Mouse (Mus musculus): ENCODE results near the gene Rgl1. TPM values are rescaled to one million over a fixed set of nuclear protein-coding genes. Genes with fewer than 3 reads are reported as not detected.

The Rgl1 gene
- total and polyA plus RNA-seq, 2 experiments from 2014 or later: 22.5 to 27.8 TPM

DNA sequence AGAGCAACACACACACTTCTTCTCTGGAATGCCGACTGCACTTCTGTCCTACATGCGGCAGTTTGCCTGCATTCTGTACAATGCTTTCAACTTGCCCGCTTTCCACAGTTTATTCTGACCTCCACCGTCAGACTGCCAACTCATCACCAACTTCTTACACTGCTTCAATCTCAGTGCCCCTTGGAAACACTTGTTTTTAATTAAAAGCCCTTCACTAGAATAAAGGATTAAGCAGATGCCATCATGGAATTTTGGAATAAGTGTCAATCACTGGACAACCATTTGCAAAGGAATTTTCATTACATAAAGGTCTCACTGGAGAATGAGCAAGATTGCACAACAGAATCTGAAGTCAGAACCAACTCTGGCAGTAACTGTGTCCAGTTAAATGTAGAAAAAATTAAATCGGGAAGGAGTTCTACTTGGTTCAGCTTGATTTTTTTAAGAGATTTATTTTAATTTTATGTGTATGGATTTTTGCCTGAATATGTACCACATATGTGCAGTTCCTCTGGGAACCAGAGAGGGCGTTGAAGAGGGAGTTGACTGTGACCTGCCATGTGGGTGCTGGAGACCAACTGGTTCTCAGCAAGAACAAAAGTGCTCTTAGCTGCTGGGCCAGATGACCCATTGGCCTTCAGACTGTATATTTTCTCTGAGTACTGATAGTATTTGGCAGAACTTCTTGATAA is 84.3 kb downstream of the Rgl1 start:
- no peaks in the 10 kb centered on the region for H3K9me3 ChIP-seq (ENCODE audit: low read length)
- no peaks in the 10 kb centered on the region for H3K27me3 ChIP-seq (ENCODE audit: insufficient read depth, low read length)
- no peak overlapping the region for H3K4me3 ChIP-seq (ENCODE audit: low read depth, low read length)
- ATAC-seq (no peak), DNase-seq (no peak)
- no peak overlapping the region for H3K9ac ChIP-seq
- 0 out of 2 replicates have a peak, but pooled peaks have one; percentile 3 for TF ChIP-seq CTCF (IDR thresholded peaks at IDR 0.05; ENCODE audit: low read depth)
- H3K27ac ChIP-seq (ENCODE audit: low read depth, low read length): no peak overlapping the region
- H3K36me3 ChIP-seq (ENCODE audit: insufficient read depth): no peaks in the 10 kb centered on the region
- H3K4me1 ChIP-seq (ENCODE audit: insufficient read depth): no peaks in the 10 kb centered on the region
- WGBS: 61% methylated on average over 6 of the region's 6 CpGs
- H3K4me2 ChIP-seq (ENCODE audit: low read depth): no peak overlapping the region

DNA sequence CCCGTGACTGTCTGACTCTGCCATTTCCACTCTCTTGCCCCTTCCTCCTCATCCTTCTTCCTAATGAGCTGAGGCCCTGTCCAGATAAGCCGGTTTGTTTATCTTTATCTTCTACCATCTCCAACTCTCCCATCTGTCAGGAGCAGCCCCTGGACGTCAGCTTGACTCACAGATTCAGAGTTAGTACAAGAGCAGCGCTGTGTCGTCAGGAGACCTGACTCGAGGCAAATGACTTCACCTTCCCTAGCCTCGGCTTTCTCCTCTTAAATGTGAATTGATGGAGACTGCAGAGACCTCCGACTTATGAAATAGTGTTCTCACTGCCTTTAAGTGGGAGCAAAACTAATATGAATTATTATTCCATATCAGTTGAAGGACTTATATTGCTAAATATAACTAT is 85.0 kb downstream of the Rgl1 start:
- no peak for TF ChIP-seq CTCF (IDR thresholded peaks at IDR 0.05; ENCODE audit: low read depth)
- no peaks in the 10 kb centered on the region for H3K9me3 ChIP-seq (ENCODE audit: low read length)
- H3K27ac ChIP-seq (ENCODE audit: low read depth, low read length): no peak overlapping the region
- DNase-seq (no peak), ATAC-seq (no peak)
- H3K9ac ChIP-seq: no peak overlapping the region
- no peaks in the 10 kb centered on the region for H3K4me1 ChIP-seq (ENCODE audit: insufficient read depth)
- H3K4me3 ChIP-seq (ENCODE audit: low read depth, low read length): no peak overlapping the region
- WGBS: 75% methylated on average over 8 of the region's 8 CpGs
- no peak overlapping the region for H3K4me2 ChIP-seq (ENCODE audit: low read depth)
- no peaks in the 10 kb centered on the region for H3K36me3 ChIP-seq (ENCODE audit: insufficient read depth)
- H3K27me3 ChIP-seq (ENCODE audit: insufficient read depth, low read length): no peaks in the 10 kb centered on the region

DNA sequence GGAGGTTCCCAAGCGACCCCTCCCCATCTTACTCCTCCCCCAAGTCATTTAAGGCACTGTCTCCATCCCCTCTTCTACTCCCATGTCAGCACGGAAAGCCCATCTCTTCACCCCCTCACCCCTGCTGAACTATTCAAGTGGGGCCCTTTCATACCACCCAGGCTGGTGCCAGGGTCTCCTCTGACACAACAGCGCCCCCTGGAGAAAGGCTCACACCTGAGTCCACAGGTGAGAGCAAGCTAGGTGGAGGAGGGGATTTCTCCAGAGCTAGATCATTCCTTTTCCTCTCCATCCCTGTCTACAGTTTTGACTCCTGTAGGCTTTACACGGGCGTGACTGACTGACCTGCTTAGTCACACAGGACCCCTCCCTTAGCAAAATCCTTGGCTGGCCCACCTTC is 87.7 kb downstream of the Rgl1 start:
- Histone ChIP-seq H3K4me1 (ENCODE audit: insufficient read depth) (no peaks in the 10 kb centered on the region), H3K4me2 (ENCODE audit: low read depth) (no peak overlapping the region), H3K36me3 (ENCODE audit: insufficient read depth) (no peaks in the 10 kb centered on the region), H3K9ac (no peak overlapping the region), H3K27me3 (ENCODE audit: insufficient read depth, low read length) (no peaks in the 10 kb centered on the region), H3K9me3 (ENCODE audit: low read length) (no peaks in the 10 kb centered on the region), H3K4me3 (ENCODE audit: low read depth, low read length) (no peak overlapping the region), H3K27ac (ENCODE audit: low read depth, low read length) (no peak overlapping the region)
- TF ChIP-seq CTCF (IDR thresholded peaks at IDR 0.05; ENCODE audit: low read depth): peak; percentile 25
- no peak for DNase-seq
- 58% methylated on average over 5 of the region's 5 CpGs for WGBS
- no peak for ATAC-seq

DNA sequence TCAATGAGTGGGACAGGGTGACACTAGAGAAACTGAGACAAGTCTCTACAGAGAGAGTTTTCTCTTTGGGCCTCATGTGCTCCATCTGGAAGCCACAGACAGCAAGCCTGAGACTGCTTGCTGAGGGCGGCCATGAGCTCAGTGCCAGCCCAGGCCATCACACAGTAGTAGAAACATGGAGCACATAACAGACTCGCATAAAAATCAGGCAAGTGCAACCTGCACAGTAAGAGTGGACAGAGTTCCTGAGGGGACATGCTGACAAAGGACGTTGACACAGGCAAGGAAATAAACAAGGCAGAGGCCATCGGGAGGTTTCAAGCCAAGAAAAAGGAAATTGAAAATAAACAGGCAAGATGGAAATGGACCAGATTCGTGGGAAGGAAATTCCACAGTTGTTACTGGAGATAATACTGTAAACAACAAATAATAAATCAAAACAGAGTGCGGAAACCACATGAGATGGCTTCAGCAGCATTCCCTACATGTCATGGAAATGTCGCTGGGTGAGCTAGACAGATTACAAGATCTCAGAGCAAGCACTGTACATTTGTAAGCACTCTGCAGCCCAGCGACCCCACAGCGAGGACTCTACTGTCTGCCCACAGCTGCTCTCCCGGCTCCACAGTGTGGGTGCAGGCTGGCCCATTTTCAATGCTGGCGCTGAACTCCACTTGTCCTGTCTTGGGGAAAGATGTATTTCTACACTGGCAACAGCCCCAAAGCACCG is 88.5 kb downstream of the Rgl1 start:
- Histone ChIP-seq H3K9ac (no peak overlapping the region), H3K4me1 (ENCODE audit: insufficient read depth) (no peaks in the 10 kb centered on the region), H3K4me3 (ENCODE audit: low read depth, low read length) (no peak overlapping the region), H3K27me3 (ENCODE audit: insufficient read depth, low read length) (no peaks in the 10 kb centered on the region), H3K9me3 (ENCODE audit: low read length) (no peaks in the 10 kb centered on the region), H3K4me2 (ENCODE audit: low read depth) (no peak overlapping the region), H3K36me3 (ENCODE audit: insufficient read depth) (no peaks in the 10 kb centered on the region), H3K27ac (ENCODE audit: low read depth, low read length) (no peak overlapping the region)
- TF ChIP-seq CTCF (IDR thresholded peaks at IDR 0.05; ENCODE audit: low read depth): no peak
- ATAC-seq: no peak
- DNase-seq: no peak
- 74% methylated on average over 12 of the region's 12 CpGs for WGBS

DNA sequence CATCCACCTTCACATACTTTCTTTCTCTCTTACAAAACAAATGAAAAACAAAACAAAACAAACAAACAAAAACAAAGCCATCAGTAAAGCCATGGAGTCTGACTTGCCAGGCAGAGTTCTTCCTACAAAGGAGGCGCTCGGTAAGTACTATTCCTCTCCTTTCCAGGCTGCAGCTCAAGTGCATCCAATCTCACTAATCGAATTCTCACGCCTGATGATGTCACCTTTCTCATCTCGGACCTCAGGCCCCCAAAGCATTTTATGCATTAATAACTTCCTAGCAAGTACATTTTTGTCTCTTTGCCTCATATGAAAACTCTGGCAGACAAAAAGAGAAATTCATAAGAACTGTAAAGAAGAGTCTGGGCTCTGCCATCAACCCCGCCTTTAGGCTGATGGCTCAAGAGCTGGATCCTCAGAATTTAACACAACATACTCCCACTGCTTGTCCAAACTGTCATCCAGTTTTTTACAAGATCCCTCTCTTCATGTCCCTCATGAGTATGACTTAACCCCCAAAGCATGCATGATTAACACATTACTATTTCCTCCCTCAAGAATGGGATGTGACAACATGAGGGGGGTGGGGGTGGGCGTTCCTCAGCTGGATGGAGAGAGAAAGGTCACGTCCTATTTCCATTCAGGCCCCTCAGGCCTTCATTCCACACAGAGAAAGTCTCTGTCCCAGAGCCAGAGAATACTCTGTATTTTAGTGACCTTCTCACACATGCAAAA is 96.5 kb downstream of the Rgl1 start:
- Histone ChIP-seq H3K9me3 (ENCODE audit: low read length) (no peaks in the 10 kb centered on the region), H3K4me3 (ENCODE audit: low read depth, low read length) (no peak overlapping the region), H3K36me3 (ENCODE audit: insufficient read depth) (no peaks in the 10 kb centered on the region), H3K4me2 (ENCODE audit: low read depth) (no peak overlapping the region), H3K9ac (no peak overlapping the region), H3K27me3 (ENCODE audit: insufficient read depth, low read length) (no peaks in the 10 kb centered on the region), H3K27ac (ENCODE audit: low read depth, low read length) (no peak overlapping the region), H3K4me1 (ENCODE audit: insufficient read depth) (no peaks in the 10 kb centered on the region)
- no peak for ATAC-seq
- DNase-seq: no peak
- WGBS: 41% methylated on average over 8 of the region's 8 CpGs
- no peak for TF ChIP-seq CTCF (IDR thresholded peaks at IDR 0.05; ENCODE audit: low read depth)

DNA sequence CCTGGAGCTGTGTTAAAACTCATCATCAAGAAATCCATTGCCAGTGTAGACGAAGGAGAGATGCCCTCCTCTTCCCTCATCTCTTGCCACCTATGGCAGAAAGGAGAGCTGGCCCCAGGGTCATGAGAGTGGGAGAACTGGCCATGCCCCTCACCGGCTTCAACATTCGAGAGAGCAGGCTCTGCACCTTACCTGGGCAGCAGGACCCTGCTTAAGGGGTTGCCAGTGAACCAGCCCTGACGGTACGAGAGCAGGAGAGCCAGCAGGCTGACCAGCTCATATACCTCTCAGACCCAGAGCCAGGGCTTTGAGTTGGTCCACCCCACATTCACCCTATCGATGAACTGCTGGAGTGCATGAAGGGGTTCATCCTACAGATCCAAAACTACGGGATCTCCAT is 105.7 kb downstream of the Rgl1 start:
- no peak for TF ChIP-seq CTCF (IDR thresholded peaks at IDR 0.05; ENCODE audit: low read depth)
- Histone ChIP-seq H3K27me3 (ENCODE audit: insufficient read depth, low read length) (no peaks in the 10 kb centered on the region), H3K9me3 (ENCODE audit: low read length) (no peaks in the 10 kb centered on the region), H3K4me2 (ENCODE audit: low read depth) (no peak overlapping the region), H3K27ac (ENCODE audit: low read depth, low read length) (no peak overlapping the region), H3K4me1 (ENCODE audit: insufficient read depth) (no peaks in the 10 kb centered on the region), H3K9ac (no peak overlapping the region), H3K36me3 (ENCODE audit: insufficient read depth) (no peaks in the 10 kb centered on the region), H3K4me3 (ENCODE audit: low read depth, low read length) (no peak overlapping the region)
- no peak for DNase-seq
- 93% methylated on average over 7 of the region's 7 CpGs for WGBS
- no peak for ATAC-seq

DNA sequence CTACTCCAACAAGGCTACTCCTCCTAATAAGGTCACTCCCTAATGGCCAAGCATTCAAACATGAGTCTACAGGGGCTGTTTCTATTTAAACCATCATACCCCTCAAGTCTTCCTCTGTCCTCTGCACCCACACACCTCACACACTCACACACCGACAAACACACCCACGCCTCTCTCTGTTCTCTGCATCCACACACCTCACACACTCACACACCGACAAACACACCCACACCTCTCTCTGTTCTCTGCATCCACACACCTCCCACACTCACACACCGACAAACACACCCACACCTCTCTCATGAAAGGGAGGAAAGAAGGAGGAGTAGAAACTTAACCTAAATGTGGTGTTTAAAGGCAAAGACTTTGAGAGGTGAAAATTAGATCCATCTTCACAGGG is 106.2 kb downstream of the Rgl1 start:
- WGBS: 92% methylated on average over 4 of the region's 4 CpGs
- no peaks in the 10 kb centered on the region for H3K36me3 ChIP-seq (ENCODE audit: insufficient read depth)
- H3K27ac ChIP-seq (ENCODE audit: low read depth, low read length): no peak overlapping the region
- H3K4me3 ChIP-seq (ENCODE audit: low read depth, low read length): no peak overlapping the region
- DNase-seq (no peak), ATAC-seq (no peak)
- no peaks in the 10 kb centered on the region for H3K4me1 ChIP-seq (ENCODE audit: insufficient read depth)
- no peaks in the 10 kb centered on the region for H3K27me3 ChIP-seq (ENCODE audit: insufficient read depth, low read length)
- H3K9me3 ChIP-seq (ENCODE audit: low read length): no peaks in the 10 kb centered on the region
- no peak overlapping the region for H3K4me2 ChIP-seq (ENCODE audit: low read depth)
- no peak for TF ChIP-seq CTCF (IDR thresholded peaks at IDR 0.05; ENCODE audit: low read depth)
- H3K9ac ChIP-seq: no peak overlapping the region

All from forebrain, postnatal 0 days (tissue).